Mouse (Mus musculus): ENCODE measurements around the gene Cic. TPM values are rescaled to one million over a fixed set of nuclear protein-coding genes. Genes with fewer than 3 reads are reported as not detected.
A peak's percentile ranks its signal among the peaks of the same experiment; 100 is the strongest.

The Cic gene
- polyA plus RNA-seq, 1 experiment from 2014 or later = 38.0 TPM

DNA sequence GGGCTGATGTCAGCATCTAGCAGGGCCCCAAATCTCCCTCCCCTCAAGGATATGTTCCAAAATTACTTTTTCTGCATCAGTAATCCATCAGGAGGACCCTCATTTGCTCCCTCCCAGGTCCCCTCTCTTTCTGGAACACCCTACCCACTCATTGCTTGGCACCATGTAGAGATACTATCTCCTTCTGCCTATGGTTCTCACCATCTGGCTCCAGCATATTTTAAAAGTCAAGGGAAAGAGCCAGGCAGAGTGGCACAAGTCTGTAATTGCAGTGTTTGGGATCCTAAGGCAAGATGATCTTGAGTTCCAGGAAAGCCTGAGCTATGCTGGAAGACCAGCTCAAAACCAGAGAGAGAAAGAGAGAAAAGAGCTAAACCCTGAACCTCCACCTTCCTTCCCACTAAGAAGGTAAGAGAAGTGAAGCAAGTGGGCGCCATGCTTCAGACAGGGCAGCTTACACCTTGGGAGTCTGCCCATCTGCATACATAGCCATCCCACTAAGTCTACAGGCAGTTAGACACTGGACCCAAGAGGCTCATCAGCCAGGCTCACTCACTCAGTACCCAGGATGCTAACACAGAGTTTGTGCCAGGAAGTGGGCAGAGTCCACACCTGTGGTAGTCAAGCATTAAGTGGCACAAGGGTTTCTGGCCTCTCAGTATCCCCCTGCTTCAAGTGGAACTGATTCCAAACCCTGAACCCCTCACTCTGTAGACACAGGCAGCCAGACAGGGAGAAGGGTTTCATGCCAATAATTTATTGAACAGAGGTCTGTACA lies 39.8 kb upstream of the Cic start:
- no peak overlapping the region for H3K4me3 ChIP-seq (ENCODE audit: low read depth, low read length)
- no peak overlapping the region for H3K4me2 ChIP-seq (ENCODE audit: low read length)
- H3K9me3 ChIP-seq (ENCODE audit: control insufficient read depth, low read length) = no peaks in the 10 kb centered on the region
- H3K36me3 ChIP-seq (ENCODE audit: control insufficient read depth, insufficient read depth, low read length) = peaks cover 92% of the 10 kb centered on the region
- ATAC-seq (replicated peaks; ENCODE audit: low FRiP score, low TSS enrichment, low read depth) (no peak), DNase-seq (ENCODE audit: low spot score) (no peak)
- H3K9ac ChIP-seq (ENCODE audit: low read length) = no peak overlapping the region
- WGBS = 78% methylated on average over 1 of the region's 1 CpGs
- H3K27me3 ChIP-seq (replicated peaks; ENCODE audit: control insufficient read depth, insufficient read depth, low read length) = no peaks in the 10 kb centered on the region
- H3K27ac ChIP-seq (ENCODE audit: low read depth) = no peak overlapping the region
- H3K4me1 ChIP-seq (replicated peaks; ENCODE audit: control insufficient read depth, insufficient read depth, low read length) = 0 out of 2 replicates have a peak, but pooled peaks cover 3% of the 10 kb centered on the region

DNA sequence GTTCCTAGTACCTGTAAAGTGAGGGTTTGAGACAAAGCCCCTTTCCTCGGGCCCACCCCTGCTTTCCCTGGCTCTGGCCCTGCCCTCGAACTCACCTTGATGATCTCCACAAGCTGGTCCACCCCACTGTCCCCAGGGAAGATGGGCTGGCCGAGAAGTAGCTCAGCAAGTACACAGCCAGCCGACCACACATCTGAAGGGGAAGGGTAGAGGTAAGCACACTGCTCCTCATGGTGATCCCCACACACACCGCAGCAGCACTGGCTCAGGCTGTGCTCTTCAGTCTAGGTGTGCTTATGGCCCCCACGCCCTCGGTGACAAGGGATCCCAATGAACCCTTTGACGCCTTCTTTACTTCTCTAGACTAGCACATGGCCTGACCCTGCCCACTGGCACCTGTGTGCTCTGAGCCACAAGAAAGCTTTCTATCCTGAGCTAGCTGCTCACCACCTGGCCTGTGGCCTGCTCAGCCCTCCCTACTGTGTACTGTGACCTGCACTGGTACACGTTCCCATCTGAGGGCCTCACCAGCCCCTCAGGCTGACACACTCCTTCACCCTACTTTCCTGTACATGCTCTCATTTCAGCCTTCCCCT lies 36.7 kb upstream of the Cic start:
- no peak overlapping the region for H3K4me2 ChIP-seq (ENCODE audit: low read length)
- 86% methylated on average over 9 of the region's 9 CpGs for WGBS
- no peaks in the 10 kb centered on the region for H3K9me3 ChIP-seq (ENCODE audit: control insufficient read depth, low read length)
- H3K27me3 ChIP-seq (replicated peaks; ENCODE audit: control insufficient read depth, insufficient read depth, low read length) = no peaks in the 10 kb centered on the region
- no peak overlapping the region for H3K4me3 ChIP-seq (ENCODE audit: low read depth, low read length)
- no peak overlapping the region for H3K27ac ChIP-seq (ENCODE audit: low read depth)
- H3K36me3 ChIP-seq (ENCODE audit: control insufficient read depth, insufficient read depth, low read length) = peaks cover 92% of the 10 kb centered on the region
- peaks cover 2% of the 10 kb centered on the region; the same call in 1 of the 2 replicates for H3K4me1 ChIP-seq (replicated peaks; ENCODE audit: control insufficient read depth, insufficient read depth, low read length)
- no peak overlapping the region for H3K9ac ChIP-seq (ENCODE audit: low read length)
- ATAC-seq (replicated peaks; ENCODE audit: low FRiP score, low TSS enrichment, low read depth) (no peak), DNase-seq (ENCODE audit: low spot score) (no peak)

DNA sequence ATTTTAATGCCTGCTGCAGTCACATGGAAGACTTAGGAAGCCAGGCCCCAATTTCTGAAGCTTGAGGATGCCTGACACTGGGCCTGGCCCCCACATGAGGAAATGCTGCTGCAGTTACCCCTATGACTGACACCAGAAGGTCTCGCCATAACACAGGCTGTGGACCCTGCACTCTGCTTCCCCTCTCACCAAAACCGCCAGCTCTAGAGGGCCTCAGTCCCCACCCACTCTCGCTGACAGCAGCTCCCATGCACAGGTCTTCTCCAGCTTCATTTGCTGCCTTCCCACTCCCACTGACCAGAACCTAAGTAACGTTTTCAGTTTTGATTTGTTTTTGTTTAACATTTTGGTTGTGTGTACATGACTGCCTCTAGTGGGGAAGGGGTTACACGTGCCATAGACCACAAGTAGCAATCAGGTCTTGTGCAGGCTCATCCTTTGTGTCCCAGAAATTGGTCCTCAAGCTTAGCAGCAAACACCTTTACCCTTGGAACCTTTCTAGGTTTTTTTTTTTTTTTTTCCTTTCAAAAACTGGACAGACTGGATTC lies 35.3 kb upstream of the Cic start:
- WGBS = 55% methylated on average over 5 of the region's 5 CpGs
- no peak overlapping the region for H3K4me2 ChIP-seq (ENCODE audit: low read length)
- H3K27ac ChIP-seq (ENCODE audit: low read depth) = no peak overlapping the region; the same call in 1 of the 2 replicates
- H3K27me3 ChIP-seq (replicated peaks; ENCODE audit: control insufficient read depth, insufficient read depth, low read length) = no peaks in the 10 kb centered on the region
- H3K9me3 ChIP-seq (ENCODE audit: control insufficient read depth, low read length) = no peaks in the 10 kb centered on the region
- DNase-seq (ENCODE audit: low spot score) (no peak), ATAC-seq (replicated peaks; ENCODE audit: low FRiP score, low TSS enrichment, low read depth) (no peak)
- peaks cover 80% of the 10 kb centered on the region for H3K36me3 ChIP-seq (ENCODE audit: control insufficient read depth, insufficient read depth, low read length)
- peaks cover 13% of the 10 kb centered on the region for H3K4me1 ChIP-seq (replicated peaks; ENCODE audit: control insufficient read depth, insufficient read depth, low read length)
- H3K4me3 ChIP-seq (ENCODE audit: low read depth, low read length) = no peak overlapping the region
- H3K9ac ChIP-seq (ENCODE audit: low read length) = no peak overlapping the region

DNA sequence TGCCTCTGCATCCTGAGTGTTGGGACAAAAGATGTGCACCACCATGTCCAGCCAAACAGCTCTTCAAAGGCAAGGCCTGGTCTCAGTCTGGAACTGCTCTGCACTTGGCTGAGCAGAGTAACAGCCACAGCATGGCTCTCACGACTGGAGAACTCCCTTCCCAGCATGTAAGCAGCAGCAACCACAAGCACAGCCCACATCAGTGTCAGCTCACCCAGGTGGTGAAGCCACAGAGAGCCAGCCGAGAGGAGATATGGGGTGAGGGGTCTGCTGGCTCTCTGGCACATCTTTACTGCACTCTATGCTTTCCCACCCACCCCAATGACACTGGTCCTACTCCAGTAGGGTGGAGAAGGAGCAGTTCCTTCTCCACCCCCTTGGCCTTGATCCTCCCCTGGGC lies 34.4 kb upstream of the Cic start:
- WGBS = 91% methylated on average over 2 of the region's 2 CpGs
- Histone ChIP-seq H3K4me2 (ENCODE audit: low read length) (no peak overlapping the region), H3K27me3 (replicated peaks; ENCODE audit: control insufficient read depth, insufficient read depth, low read length) (no peaks in the 10 kb centered on the region), H3K4me1 (replicated peaks; ENCODE audit: control insufficient read depth, insufficient read depth, low read length) (peaks cover 13% of the 10 kb centered on the region), H3K36me3 (ENCODE audit: control insufficient read depth, insufficient read depth, low read length) (peaks cover 71% of the 10 kb centered on the region), H3K4me3 (ENCODE audit: low read depth, low read length) (no peak overlapping the region), H3K9me3 (ENCODE audit: control insufficient read depth, low read length) (no peaks in the 10 kb centered on the region), H3K27ac (ENCODE audit: low read depth) (no peak overlapping the region), H3K9ac (ENCODE audit: low read length) (no peak overlapping the region)
- DNase-seq (ENCODE audit: low spot score) (no peak), ATAC-seq (replicated peaks; ENCODE audit: low FRiP score, low TSS enrichment, low read depth) (no peak)

DNA sequence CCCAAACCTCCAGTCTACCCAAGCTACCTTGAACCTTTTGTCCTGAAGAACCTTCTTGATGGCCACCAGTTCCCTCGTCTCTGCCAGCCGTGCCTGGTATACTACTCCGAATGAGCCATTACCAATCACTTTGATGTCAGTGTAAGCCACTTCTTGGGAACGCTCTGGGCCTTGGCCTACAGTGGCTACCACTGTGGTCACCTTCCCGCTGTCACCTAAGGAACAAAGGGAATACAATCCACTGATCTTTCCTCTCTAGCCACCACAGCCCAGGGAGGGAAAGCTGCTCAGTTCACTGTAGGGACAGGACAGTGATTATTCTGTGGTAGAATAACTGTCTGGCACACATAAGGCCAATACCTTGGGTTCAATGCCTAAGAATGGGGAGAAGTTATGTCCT lies 32.0 kb upstream of the Cic start:
- Histone ChIP-seq H3K4me3 (ENCODE audit: low read depth, low read length) (no peak overlapping the region), H3K27me3 (replicated peaks; ENCODE audit: control insufficient read depth, insufficient read depth, low read length) (no peaks in the 10 kb centered on the region), H3K9ac (ENCODE audit: low read length) (no peak overlapping the region), H3K9me3 (ENCODE audit: control insufficient read depth, low read length) (no peaks in the 10 kb centered on the region), H3K4me1 (replicated peaks; ENCODE audit: control insufficient read depth, insufficient read depth, low read length) (peaks cover 18% of the 10 kb centered on the region), H3K27ac (ENCODE audit: low read depth) (no peak overlapping the region), H3K4me2 (ENCODE audit: low read length) (0 out of 2 replicates have a peak overlapping the region, but pooled peaks have one; percentile 4), H3K36me3 (ENCODE audit: control insufficient read depth, insufficient read depth, low read length) (peaks cover 51% of the 10 kb centered on the region)
- DNase-seq (ENCODE audit: low spot score) = no peak
- 88% methylated on average over 5 of the region's 5 CpGs for WGBS
- no peak for ATAC-seq (replicated peaks; ENCODE audit: low FRiP score, low TSS enrichment, low read depth)

DNA sequence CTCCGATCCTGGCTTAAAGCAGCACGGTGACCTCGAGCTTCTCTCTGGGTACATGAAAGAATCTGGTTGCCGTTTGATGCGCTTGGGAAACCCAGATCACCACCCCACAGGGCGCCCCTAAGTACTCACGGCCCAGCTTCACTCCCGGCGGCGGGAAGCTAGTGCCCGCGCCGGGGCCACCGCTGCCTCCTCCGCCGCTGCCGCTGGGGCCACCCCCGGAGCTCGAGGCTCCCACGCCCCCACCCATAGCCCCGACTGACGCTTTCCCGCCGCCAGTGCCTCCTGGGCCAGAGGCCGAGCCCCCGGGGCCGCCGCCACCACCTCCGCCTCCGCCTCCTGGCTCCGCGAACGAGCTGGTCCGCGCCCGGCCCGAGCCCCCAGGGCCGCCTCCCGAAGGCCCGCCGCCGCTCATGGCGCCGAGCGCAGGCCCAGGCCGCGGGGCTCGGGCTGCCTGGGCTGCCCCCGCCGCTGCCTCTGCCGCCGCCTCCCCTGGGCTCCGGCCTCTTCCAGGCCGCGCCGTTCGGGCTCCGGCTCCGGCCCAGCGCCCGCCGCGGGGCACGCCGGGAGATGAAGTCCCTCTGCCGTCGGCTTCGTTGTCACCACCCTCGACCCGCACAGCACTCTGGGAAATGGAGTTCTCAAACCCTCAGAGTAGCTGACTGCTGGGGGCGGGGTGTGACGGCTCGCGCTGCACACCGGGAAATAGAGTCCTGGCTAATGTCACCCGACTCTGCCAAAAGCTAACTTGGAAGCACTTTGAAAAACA lies 30.1 kb upstream of the Cic start, which contains the start of gene Gsk3a:
Gsk3a (minus strand) TSS at position 603 of the 766 bp plus-strand sequence.
- Histone ChIP-seq H3K4me3 (ENCODE audit: low read depth, low read length) (peak within 1 kb of the TSS; percentile 72), H3K9me3 (ENCODE audit: control insufficient read depth, low read length) (no peaks in the 10 kb centered on the region), H3K9ac (ENCODE audit: low read length) (peak within 1 kb of the TSS; percentile 96), H3K36me3 (ENCODE audit: control insufficient read depth, insufficient read depth, low read length) (peaks cover 37% of the 10 kb centered on the region), H3K27ac (ENCODE audit: low read depth) (peak within 1 kb of the TSS; percentile 70), H3K27me3 (replicated peaks; ENCODE audit: control insufficient read depth, insufficient read depth, low read length) (no peaks in the 10 kb centered on the region), H3K4me1 (replicated peaks; ENCODE audit: control insufficient read depth, insufficient read depth, low read length) (peaks cover 18% of the 10 kb centered on the region), H3K4me2 (ENCODE audit: low read length) (peak within 1 kb of the TSS; percentile 88)
- peak; percentile 70 for DNase-seq (ENCODE audit: low spot score)
- WGBS = under 1% methylated on average over 60 of the region's 76 CpGs
- peak; percentile 86 for ATAC-seq (replicated peaks; ENCODE audit: low FRiP score, low TSS enrichment, low read depth)

DNA sequence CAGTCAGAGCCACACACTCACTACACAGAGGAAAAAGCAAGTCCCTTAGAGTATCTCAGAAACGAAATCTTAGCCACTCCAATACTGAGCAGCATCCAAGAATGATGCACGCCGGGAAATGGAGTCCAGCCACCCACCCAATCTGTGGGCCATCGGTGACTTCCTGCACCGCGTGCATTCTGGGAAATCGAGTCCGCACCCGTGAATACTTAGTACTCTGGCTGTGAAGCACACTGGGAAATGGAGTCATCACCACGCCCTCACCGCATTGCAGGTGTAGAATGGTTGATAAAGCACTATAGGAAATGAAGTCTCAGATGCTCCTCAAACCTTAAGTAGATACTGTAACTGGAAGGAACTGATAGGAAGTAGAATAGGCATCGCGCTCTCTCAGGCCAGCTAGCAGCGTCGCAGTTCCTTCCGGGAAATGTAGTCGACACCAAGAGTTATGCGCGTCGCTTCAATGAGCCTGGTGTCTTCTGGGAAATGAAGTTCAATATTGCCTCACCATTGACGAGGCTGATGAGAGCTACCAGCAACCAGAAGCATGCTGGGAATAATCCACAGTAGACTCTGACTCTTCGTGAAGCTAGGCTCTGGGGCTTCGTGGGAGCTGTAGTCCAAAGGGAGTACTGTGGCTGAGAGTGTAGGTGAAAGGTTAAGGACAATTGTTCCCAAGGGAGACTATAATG lies 29.3 kb upstream of the Cic start:
- DNase-seq (ENCODE audit: low spot score) (peak; percentile 98), ATAC-seq (replicated peaks; ENCODE audit: low FRiP score, low TSS enrichment, low read depth) (peak; percentile 95)
- H3K4me2 ChIP-seq (ENCODE audit: low read length) = peak overlapping the region; percentile 88
- H3K27me3 ChIP-seq (replicated peaks; ENCODE audit: control insufficient read depth, insufficient read depth, low read length) = no peaks in the 10 kb centered on the region
- H3K36me3 ChIP-seq (ENCODE audit: control insufficient read depth, insufficient read depth, low read length) = peaks cover 37% of the 10 kb centered on the region
- H3K9me3 ChIP-seq (ENCODE audit: control insufficient read depth, low read length) = no peaks in the 10 kb centered on the region
- H3K4me3 ChIP-seq (ENCODE audit: low read depth, low read length) = peak overlapping the region; percentile 72
- WGBS = under 1% methylated on average over 23 of the region's 23 CpGs
- peaks cover 18% of the 10 kb centered on the region for H3K4me1 ChIP-seq (replicated peaks; ENCODE audit: control insufficient read depth, insufficient read depth, low read length)
- peak overlapping the region; percentile 70 for H3K27ac ChIP-seq (ENCODE audit: low read depth)
- peak overlapping the region; percentile 96 for H3K9ac ChIP-seq (ENCODE audit: low read length)

Measured in intestine, embryonic 14.5 days (tissue).